Mouse (Mus musculus): ENCODE results near the gene Cdkn2b.

The Cdkn2b gene

DNA sequence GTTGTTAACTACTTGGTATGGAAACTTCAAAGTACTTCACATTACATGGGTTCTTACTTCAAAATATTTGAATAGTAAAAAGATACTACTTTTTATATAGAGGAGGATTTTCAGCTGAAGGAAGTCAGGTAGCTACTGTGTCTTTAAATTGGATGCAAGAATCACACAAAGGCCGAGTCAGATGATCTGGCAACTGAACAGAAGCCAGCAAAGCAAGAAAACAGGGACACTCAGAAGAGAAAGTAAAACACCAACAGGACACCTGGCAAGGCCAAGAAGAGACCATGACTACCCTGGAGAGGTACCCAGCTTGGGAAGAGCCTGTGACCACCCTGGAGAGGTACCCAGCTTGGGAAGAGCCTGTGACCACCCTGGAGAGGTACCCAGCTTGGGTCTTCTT, 24.3 kb downstream of the Cdkn2b start:
- no peak for DNase-seq

GRCm38 (mm10) chr4:89285688-89286087, 25.2 kb downstream of the Cdkn2b start:
- no peak for DNase-seq

DNA sequence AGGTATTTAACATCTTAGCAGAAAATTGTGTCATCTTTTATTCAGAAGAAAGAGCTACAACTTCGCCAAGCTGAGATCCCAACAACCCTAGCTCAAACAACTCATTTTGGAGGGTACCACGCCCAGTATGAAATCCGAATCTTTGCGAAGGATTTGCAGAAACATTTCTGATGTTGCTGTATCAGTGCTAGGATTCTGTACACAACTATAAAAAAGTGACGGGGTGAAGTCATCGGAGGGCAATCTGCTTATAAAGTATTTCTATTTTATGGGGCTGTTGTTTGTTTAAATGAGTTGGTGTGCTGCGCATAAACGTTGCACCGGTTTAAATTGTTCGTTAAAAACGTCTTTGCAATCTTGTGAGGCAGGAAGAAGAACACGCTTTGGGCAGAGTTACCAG, 28.2 kb downstream of the Cdkn2b start:
- DNase-seq = no peak

- no peak for DNase-seq
These were observed 28.7 kb downstream of the Cdkn2b start for GRCm38 (mm10) chr4:89282036-89282566.

DNA sequence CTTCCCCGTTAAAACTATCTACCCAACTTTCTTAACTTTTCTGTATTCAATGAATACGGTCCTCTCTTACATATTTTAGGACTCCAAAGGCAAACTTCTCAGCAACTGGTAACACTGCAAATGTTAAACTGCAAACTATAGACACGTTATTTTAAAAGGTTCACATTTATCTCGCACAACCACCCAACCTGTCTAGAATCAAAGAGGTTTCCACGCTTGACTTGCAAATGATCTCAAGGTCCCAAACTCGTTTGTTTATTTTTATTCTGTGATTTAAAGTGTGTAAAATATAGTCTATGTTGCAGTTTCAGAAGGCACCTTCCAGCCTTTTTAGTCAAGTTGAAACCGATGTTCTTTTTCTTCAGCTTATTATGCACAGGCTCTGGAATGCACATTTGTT, 29.6 kb downstream of the Cdkn2b start:
- DNase-seq = no peak

GRCm38 (mm10) chr4:89279641-89280040, 31.2 kb downstream of the Cdkn2b start:
- no peak for DNase-seq

DNA sequence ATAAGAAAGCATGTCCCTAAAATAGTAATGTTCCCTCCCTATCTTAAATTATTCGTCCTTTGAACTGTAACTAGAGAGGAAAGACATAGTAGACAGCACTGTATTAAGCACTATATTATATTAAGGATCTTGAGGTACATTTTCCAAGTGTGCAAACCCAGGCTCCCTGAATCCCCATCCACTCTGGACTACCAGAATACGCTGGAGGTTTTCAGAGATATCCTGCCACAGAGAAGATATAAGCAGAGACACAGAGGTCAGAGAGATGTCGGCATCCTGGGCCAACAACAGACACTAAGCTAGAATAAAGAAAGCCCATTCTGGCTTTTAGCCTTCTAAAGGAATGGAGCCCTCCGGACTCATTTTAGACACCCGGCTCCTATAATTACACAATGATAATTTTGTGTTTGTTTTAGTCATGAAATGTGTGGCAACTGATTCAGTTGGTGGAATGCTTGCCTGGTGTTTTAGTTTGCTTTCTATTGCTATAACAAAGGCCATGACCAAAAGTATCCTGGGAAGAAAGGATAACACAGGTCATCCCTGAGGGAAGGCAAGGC, 33.4 kb downstream of the Cdkn2b start:
- DNase-seq = no peak

DNA sequence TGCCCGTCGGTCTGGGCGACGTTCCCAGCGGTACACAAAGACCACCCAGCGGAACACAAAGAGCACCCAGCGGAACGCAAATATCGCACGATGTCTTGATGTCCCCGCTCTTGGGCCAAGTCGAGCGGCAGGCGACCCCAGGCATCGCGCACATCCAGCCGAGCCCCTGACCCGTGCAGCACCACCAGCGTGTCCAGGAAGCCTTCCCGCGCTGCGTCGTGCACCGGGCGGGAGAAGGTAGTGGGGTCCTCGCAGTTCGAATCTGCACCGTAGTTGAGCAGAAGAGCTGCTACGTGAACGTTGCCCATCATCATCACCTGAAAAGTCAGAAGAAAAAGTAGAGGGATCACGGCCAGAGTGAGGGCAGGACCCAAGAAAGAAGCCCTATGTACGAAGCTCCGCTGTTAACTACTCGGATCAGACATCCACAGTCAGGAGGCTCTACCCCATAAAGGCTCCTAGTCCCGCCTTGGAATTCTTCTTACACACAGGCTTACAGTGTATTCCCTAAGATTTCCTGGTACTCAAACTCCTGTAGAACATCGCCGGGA, 34.1 kb downstream of the Cdkn2b start:
- no peak for DNase-seq

GRCm38 (mm10) chr4:89275811-89276584, 34.8 kb downstream of the Cdkn2b start:
- no peak for DNase-seq

- no peak for DNase-seq
These were observed 35.9 kb downstream of the Cdkn2b start for GRCm38 (mm10) chr4:89274829-89275548.

GRCm38 (mm10) chr4:89274006-89274405, 36.8 kb downstream of the Cdkn2b start:
- no peak for DNase-seq

DNA sequence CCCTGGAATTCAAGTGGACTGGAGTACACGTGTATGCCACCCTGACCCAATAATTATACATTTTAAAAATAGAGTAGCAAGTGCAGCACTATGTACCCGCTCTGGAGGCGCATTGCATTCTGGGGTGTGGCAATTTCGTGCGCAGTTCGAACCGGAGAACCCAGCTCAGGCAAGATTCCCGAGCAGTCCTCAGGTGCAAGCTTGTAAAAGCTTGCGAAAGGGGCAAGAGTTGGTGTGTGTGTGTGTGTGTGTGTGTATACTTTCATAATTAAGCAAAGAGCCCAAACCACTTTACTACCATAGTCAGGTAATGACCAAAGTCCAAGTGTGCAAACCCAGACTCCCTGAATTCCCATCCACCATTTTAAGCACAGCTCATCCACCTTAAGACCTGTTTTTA, 37.3 kb downstream of the Cdkn2b start:
- no peak for DNase-seq

DNA sequence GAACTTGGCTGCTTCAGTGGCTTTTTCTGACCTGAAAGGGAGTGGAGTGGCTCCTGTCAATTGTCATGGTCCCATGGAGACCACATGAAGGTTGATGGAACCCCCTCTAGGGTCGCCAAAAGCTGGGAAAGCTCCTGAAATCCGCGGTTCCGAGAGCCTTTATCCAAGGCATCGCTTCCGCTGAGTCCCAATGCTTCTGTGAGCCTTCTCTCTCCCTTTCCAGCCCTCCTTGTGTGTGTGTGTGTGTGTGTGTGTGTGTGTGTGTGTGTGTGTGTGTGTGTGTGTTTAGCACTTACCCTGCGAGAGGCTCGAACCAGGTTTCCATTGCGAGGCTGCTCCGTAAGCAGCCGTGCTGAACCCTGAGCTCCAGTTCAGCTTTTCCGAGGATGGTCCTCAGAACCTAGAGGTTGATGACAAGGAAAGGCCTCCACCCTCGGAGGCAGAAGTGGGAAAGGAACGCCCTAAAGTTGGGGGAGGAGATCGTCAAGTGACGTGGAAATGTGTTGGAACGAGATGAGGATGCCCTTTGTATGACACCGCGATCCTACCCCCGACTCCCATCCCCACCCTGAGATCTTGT, 37.8 kb downstream of the Cdkn2b start:
- no peak for DNase-seq

- DNase-seq = no peak
These were observed 38.6 kb downstream of the Cdkn2b start for GRCm38 (mm10) chr4:89272101-89272718.

GRCm38 (mm10) chr4:89257768-89258167, 53.1 kb downstream of the Cdkn2b start:
- DNase-seq = no peak
